ENCODE assay signal across 11 mouse cellular contexts in the genomic region with DNA sequence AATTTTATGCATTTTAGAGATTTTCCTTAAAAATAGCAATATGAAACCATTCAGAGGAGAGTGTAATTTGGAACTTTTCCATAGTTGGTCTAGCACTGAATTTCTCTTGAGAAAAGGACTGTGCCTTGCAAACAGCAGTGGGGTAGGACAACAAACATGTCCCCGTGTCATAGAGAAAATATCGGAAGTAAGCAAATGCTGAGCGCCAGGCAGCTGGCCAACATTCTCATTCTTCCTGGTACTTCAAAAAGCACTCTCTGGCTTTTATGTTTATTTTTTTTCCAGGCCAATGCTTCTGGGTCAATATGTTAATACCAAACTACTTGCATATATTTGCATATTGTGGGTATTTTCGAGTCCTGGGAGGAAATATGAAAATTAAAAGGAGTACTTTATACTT.
DNase-seq lines count a peak whose midpoint lies in the region; ATAC-seq and TF ChIP-seq lines count a peak whose summit lies in the region.
"Had no signal": no experiment of that assay in that cellular context is flagged by ENCODE, and none has a peak within 500 bp of the region (broad histone marks: within the 10 kb centered on the region; RNA-seq: fewer than 3 reads in every experiment).

No protein-coding gene starts in this region.

- 42% methylated on average over 4 of the region's 4 CpGs for WGBS in cerebellum, adult 2 months
- 36% methylated on average over 4 of the region's 4 CpGs for WGBS in lung, adult 2 months

- H3K27me3 ChIP-seq in cerebellum, adult 2 months (ENCODE audit: control insufficient read depth, insufficient read depth, low read length): no peaks in the 10 kb centered on the region
- H3K27me3 ChIP-seq: liver, embryonic 13.5 days; stomach, embryonic 15.5 days had no signal

- peaks cover 12% of the 10 kb centered on the region; the same call in 1 of the 2 replicates for H3K4me1 ChIP-seq in cerebellum, adult 2 months (ENCODE audit: control insufficient read depth, insufficient read depth, low read length)
- H3K4me1 ChIP-seq in lung, adult 2 months (ENCODE audit: control insufficient read depth, insufficient read depth, low read length): no peaks in the 10 kb centered on the region
- H3K4me1 ChIP-seq: liver, embryonic 13.5 days; stomach, embryonic 15.5 days had no signal

- TF ChIP-seq CTCF in cerebellum, adult 2 months (IDR thresholded peaks at IDR 0.05; ENCODE audit: borderline replicate concordance, insufficient read depth, low read depth, low read length): no peak
- TF ChIP-seq CTCF in lung, adult 2 months (IDR thresholded peaks at IDR 0.05; ENCODE audit: insufficient read depth, low read length): no peak

- no peak overlapping the region for H3K27ac ChIP-seq in cerebellum, adult 2 months (ENCODE audit: insufficient read depth, low read length)
- H3K27ac ChIP-seq: liver, embryonic 13.5 days; stomach, embryonic 15.5 days had no signal

- no peak for TF ChIP-seq POLR2A in cerebellum, adult 2 months (IDR thresholded peaks at IDR 0.05; ENCODE audit: borderline replicate concordance, insufficient read depth, low read length)
- no peak for TF ChIP-seq POLR2A in lung, adult 2 months (IDR thresholded peaks at IDR 0.05; ENCODE audit: borderline replicate concordance, extremely low read depth, low read depth, low read length)

- ATAC-seq in cerebellum, adult (ENCODE audit: insufficient number of reproducible peaks, low FRiP score, low TSS enrichment): no peak
- ATAC-seq: intestine, postnatal 0 days had no signal

- H3K4me3 ChIP-seq in cerebellum, adult 2 months (replicated peaks; ENCODE audit: insufficient read depth, low read depth, low read length): no peak overlapping the region
- H3K4me3 ChIP-seq in lung, adult 2 months (replicated peaks; ENCODE audit: extremely low read depth, low read depth, low read length): no peak overlapping the region
- H3K4me3 ChIP-seq: liver, embryonic 13.5 days; stomach, embryonic 15.5 days had no signal

- DNase-seq in cerebellum, adult 2 months: peak; percentile 24 to 33
- DNase-seq in lung, adult 18-20 months: peak; percentile 18 to 36
- no peak for DNase-seq in lung, adult 2 months
- DNase-seq in layer of hippocampus, adult 9-11 months: peak; percentile 31
- DNase-seq in right cerebral cortex, postnatal 14 days: peak; percentile 36
- no peak for DNase-seq in B cell, adult 2 months
- no peak for DNase-seq in spleen, adult 18-20 months
- DNase-seq: liver, embryonic 13.5 days had no signal

Comparison
In these comparisons a context has a peak if more than half of its experiments do, and no peak if none do; other contexts are left out.
1. DNase-seq: peak in cerebellum, adult 2 months (2 of 2), lung, adult 18-20 months (2 of 2), layer of hippocampus, adult 9-11 months (single experiment) and right cerebral cortex, postnatal 14 days (single experiment); none in lung, adult 2 months (single experiment), B cell, adult 2 months (0 of 2) and spleen, adult 18-20 months (0 of 2).